Mouse (Mus musculus): ENCODE data around the gene Ctr9.

Ctr9 gene

GRCm38 (mm10) chr7:111095169-111095568 is 66.4 kb downstream of the Ctr9 start:
- DNase-seq (ENCODE audit: low read depth in 1 of 2, low spot score in 2 of 2): no peak

DNA sequence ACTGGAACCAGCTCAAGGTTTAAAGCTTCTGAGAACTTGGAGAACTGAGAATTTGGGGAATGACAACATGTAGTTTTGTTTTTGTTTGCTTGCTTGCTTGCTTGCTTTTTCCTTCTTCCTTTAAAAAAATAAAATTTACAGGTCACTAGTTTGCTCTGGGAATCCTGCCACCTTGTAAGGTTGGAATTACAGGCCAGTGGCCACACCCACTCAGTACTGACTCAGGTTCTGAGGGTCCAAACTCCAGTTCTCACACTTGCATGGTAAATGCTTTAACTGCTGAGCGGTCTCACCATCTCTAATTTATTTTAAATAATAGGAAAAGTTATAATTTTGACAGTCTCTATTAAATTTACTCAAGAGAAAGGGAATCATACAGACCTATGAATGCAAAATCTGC is 69.4 kb downstream of the Ctr9 start:
- DNase-seq (ENCODE audit: low read depth in 1 of 2, low spot score in 2 of 2): no peak

Data from monocyte, adult 2 months (primary cell).